Mouse (Mus musculus) erythroblast, embryonic 14.5 days (primary cell): ENCODE results near the gene Fbxo24.

Experiments
- GATA1 ChIP-seq: IDR thresholded peaks from 2 replicates; pipeline ENCODE4 v1.6.1; 2012; ENCODE audit warnings: low read length, inconsistent platforms, mixed read lengths
- TAL1 ChIP-seq: IDR thresholded peaks from 3 replicates; pipeline ENCODE4 v1.6.1; 2012; ENCODE audit warnings: low read length, inconsistent platforms, mixed read lengths

GRCm38 (mm10) chr5:137649251-137649650 lies 20.4 kb upstream of the Fbxo24 start:
- TF ChIP-seq TAL1 (no peak), GATA1 (no peak)
